Mouse (Mus musculus) MEL (cell line): ENCODE measurements at regions not wholly inside any gene's neighbourhood (a gene's known extent, or its start where the extent isn't known, plus 50 kb on each side); places are given as distances from the start of the nearest gene placed in this dataset.

Experiments
- CTCF ChIP-seq, 3 experiments: IDR thresholded peaks in 2 of 3; conservative IDR thresholded peaks in 1 of 3; 2 replicates each; pipeline ENCODE4 v1.5.1; 2011 to 2012; ENCODE audit warnings: low read length in 3 of 3, low read depth in 2 of 3, mild to moderate bottlenecking in 2 of 3, improper control_type of control experiment in 1 of 3, inconsistent platforms in 1 of 3, mixed read lengths in 1 of 3, moderate library complexity in 1 of 3; ENCODE audit not compliant: control insufficient read depth in 1 of 3, insufficient read depth in 1 of 3, poor library complexity in 1 of 3, severe bottlenecking in 1 of 3
- EP300 ChIP-seq, 2 experiments: IDR thresholded peaks; 2 replicates each; pipeline ENCODE4 v1.6.1; 2011; ENCODE audit warnings: improper control_type of control experiment in 2 of 2, low read length in 2 of 2, low read depth in 1 of 2, mild to moderate bottlenecking in 1 of 2
- POLR2A ChIP-seq, 2 experiments: IDR thresholded peaks; 2 replicates each; pipeline ENCODE4 v1.6.1; 2011 to 2012; ENCODE audit warnings: low read length in 2 of 2, mild to moderate bottlenecking in 2 of 2, control low read depth in 1 of 2, improper control_type of control experiment in 1 of 2, low read depth in 1 of 2, moderate library complexity in 1 of 2; ENCODE audit not compliant: control insufficient read depth in 1 of 2, insufficient read depth in 1 of 2, poor library complexity in 1 of 2
- SMC3 ChIP-seq: IDR thresholded peaks from 2 replicates; pipeline ENCODE4 v1.6.1; 2011; ENCODE audit warnings: low read depth, low read length, improper control_type of control experiment
- USF1 ChIP-seq: IDR thresholded peaks from 2 replicates; pipeline ENCODE4 v1.6.1; 2014; ENCODE audit warnings: low read depth, mild to moderate bottlenecking, inconsistent platforms, low read length, improper control_type of control experiment, moderate library complexity

- TF ChIP-seq CTCF (IDR thresholded peaks at IDR 0.05 in 2 of 3, conservative IDR thresholded peaks at IDR 0.05 in 1 of 3; ENCODE audit: control insufficient read depth in 1 of 3, insufficient read depth in 1 of 3, low read depth in 2 of 3, low read length in 3 of 3, poor library complexity in 1 of 3, severe bottlenecking in 1 of 3) (no peak), POLR2A (IDR thresholded peaks at IDR 0.05; ENCODE audit: control insufficient read depth in 1 of 2, insufficient read depth in 1 of 2, low read depth in 1 of 2, low read length in 2 of 2, poor library complexity in 1 of 2) (no peak), EP300 (IDR thresholded peaks at IDR 0.05; ENCODE audit: low read depth in 1 of 2, low read length in 2 of 2) (no peak), SMC3 (no peak), USF1 (no peak)
Observed at GRCm38 (mm10) chr8:26627191-26627891, 349.8 kb upstream of the Zfp703 start.
